Mouse (Mus musculus): ENCODE results near the gene Slc25a22.

Slc25a22 gene

DNA sequence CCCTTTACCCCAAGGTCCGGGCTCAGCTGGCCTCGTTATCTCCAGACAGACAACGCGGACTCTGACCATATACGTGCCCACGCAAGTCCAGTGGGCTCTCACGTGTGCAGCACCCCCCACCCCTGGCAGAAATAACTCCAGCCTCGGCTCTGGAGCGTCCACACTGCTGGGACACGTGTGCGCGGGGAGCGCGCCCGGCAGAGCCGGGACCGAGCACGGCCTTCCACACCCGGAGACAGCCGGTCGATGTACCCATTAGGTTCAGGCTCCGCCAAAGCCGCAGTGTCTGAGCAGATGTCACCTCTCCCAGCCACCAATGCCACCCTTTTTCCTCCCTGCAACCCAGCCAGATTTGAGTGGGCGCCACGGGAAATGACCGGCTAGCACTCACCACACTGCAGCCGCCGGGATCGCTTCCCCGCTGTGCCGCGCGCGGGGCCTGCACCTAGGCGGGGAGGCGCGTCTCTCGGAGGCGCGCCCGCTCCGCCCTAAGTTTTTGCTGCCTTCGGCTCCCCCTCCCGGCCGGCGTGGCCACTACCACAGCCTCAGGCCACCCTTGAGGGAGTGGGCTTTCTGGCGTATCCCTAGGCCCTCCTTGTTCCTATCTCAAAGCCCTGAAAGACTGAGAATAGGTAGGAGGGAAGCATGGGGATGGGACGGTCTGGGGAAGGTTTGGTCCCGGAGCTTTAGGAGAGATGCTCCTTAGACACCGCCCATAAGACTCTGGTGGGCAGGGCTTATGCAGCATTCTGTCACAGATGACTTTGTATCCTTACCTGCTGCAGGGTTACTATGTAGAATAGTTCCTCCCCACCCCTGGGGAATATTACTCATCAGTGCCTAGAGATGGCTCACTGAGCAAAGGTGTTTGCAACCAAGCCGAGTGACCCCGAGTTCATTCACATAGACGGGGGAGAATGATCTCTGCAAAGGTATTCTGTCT is at the start of gene Slc25a22:
Gene Slc25a22 (minus strand): TSS at position 715 of the 943 bp plus-strand sequence.
- peak; percentile 89 to 90 for DNase-seq

GRCm38 (mm10) chr7:141487141-141487540 is 49.4 kb upstream of the Slc25a22 start:
- DNase-seq, result no peak

- no peak for DNase-seq
Observed at GRCm38 (mm10) chr7:141486239-141486638, 48.5 kb upstream of the Slc25a22 start.

DNA sequence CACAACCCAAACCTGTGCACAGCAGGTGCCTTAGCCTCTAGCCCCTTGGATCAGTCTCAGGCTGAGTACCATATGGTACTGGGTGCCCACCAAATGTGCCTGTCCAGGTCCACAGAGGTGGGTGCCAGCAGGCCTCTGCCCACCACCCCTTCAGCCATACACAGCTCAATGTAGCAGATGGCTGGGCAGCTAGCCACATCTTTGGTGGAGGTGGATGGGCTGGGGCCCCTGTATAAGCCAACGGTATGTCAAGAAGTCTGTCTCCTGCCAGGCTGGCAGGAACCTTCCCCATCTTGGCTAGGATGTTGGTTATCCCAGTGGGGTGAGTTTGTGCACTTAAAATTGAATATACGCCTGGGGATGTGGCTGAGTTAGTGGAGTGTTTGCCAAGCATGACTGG is 47.9 kb upstream of the Slc25a22 start:
- DNase-seq, result no peak

DNA sequence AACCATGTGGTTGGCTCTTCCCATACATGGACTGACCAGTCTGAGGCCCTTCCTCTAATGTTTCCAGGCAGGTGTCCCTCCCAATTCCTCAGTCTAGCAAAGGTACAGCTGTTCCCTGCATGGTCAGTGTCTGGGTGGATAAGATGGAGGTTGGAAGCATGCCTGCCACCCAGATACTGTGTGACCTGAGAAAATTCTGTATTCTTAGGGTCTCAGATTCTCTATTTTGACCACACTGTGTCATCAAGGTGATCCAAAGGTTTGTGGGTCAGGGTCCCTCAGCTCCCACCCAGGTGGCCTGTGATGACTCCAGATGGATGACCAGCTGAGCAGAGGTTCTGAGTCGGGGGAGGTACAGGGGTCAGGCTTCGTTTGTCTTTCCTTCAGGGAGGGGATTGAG is 47.5 kb upstream of the Slc25a22 start:
- no peak for DNase-seq

GRCm38 (mm10) chr7:141484186-141485120 is 46.8 kb upstream of the Slc25a22 start:
- DNase-seq, result no peak

DNA sequence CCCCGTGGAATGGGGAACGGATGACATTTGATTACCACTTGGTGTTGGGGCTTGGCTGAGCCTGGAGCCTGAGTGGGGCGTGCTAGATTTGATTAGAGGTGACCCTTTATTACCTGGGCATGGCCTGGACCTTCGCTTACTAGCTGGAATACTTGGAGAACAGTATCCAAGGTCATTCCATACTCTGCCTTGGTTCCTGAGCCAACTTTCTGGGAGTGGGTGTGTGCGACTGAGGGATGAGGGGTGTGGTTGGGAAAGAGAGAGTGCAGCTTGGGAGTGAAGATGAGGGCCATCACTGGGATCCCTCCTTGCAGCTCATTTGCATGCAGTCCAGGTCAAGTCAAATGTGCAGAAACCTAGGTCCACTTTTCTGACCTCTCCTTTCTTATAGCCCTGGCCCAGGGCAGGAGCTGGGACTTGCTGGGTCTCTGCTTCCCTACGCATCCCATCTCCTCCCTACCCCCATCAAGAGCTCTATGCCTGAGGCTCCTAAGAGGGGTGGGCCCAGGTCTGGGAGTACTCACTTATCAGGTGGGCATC is 45.5 kb upstream of the Slc25a22 start:
- DNase-seq, result no peak

GRCm38 (mm10) chr7:141482531-141483024 is 44.9 kb upstream of the Slc25a22 start:
- no peak for DNase-seq

DNA sequence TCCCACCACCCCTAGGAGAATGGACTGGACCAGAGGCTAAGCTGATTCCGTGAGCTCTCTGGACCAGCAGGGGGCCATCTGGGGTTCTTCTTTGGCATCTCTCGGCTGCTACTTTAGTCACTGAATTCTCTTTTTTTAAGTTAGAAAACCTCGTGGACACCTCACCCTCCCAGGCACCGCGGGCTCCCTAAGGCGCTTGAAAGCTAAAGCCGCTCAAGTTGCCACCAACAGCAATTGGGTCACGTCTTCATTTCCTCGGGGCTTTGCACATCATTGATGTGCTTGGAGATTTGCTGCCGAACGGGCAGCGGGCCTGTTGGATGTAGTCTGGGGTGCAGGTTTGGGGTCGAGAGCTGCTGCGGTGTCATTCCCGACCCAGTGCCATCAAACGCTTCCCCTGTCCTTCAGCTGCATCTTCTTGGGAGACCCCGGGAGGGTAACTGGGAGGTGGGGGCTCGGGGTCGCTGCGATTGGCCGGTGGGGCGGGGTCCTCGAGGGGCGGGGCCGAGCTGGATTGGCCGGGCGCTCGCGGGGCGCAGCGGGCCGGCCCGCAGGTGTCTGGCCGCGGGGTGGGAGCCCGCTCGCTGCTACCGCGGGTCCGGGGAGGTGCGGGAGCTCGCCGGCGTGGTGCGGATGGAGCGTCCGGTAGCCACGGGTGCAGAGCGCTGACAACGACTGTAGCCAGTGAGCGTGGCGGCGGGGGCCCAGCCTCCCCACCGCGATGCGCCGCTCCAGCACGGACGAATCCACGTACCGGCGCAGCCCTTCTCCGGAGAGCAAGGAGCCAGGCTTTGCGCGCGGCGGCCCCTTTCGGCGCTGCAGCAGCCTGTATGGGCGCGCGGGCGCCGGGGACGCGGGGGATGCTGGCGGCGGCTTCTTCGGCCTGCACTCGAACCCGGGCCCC is 44.1 kb upstream of the Slc25a22 start:
- peak; percentile 66 to 67 for DNase-seq

GRCm38 (mm10) chr7:141480842-141481497 is 43.3 kb upstream of the Slc25a22 start:
- DNase-seq, result peak; percentile 78 to 79

- no peak for DNase-seq
Observed at GRCm38 (mm10) chr7:141478270-141478748, 40.6 kb upstream of the Slc25a22 start.

DNA sequence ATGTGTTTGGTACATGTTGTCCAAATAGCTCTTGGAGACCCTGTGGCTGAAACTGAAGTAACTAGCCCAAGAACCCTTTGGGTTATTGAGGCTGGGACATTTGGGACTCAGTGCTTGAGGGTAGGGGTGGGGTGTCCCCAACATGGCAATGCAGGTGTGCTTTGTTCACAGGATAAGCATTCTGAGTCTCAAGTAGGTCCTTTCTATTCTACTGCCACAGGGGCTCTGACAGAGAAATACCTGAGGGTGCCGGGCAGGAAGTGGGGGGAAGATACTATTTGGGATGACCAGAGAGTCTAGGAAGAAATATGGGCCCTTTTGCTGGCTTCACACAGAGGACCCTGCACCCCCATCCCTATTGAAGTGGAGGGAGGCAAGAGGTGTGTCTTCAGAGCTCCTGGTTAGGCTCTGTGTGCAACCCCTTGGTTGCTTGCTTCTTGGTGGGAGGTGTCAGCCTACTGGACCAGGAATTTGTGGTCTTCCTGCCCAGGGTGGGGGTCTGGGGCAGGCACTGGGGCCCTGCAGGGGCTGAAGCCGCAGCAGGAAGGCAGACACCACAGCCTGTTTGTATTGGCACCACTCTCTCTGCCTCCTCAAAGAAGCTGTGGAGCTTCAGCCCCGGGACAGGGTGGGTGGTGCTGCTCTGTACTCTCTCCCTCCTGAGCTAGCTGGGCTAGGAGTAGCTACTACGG is 40.0 kb upstream of the Slc25a22 start:
- DNase-seq, result no peak

DNA sequence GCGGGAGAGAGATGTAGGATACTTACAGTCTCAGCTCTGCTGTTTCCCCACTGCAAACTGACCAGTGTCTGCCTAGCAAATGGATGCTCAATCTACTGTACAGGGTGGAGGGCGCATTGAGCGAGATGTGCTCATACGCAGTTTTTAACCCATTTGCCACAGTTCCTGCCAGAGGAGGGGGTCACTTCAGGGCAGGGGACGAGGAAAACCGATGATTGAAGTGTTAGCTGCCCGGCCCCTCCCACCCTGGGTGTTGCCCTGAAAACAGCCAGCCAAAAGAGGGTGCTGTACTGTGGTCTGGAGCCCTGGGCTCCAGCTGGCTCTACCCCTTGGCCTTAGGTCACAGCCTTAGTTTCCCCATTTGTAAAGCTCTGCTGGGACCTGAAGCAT is 39.3 kb upstream of the Slc25a22 start:
- no peak for DNase-seq

GRCm38 (mm10) chr7:141476226-141476980 is 38.7 kb upstream of the Slc25a22 start:
- DNase-seq, result peak in 1 of 2 experiments; percentile 37

- DNase-seq, result no peak
Observed at GRCm38 (mm10) chr7:141475805-141476158, 38.1 kb upstream of the Slc25a22 start.

- peak; percentile 86 to 90 for DNase-seq
Observed at GRCm38 (mm10) chr7:141475011-141475804, 37.5 kb upstream of the Slc25a22 start, which contains the start of the genes Polr2l and Tspan4. Gene Polr2l, minus strand, starts transcription at chr7:141475132. Gene Tspan4, plus strand, starts transcription at chr7:141475240.

GRCm38 (mm10) chr7:141474160-141474559 is 36.5 kb upstream of the Slc25a22 start:
- no peak for DNase-seq

GRCm38 (mm10) chr7:141472763-141473162 is 35.1 kb upstream of the Slc25a22 start:
- DNase-seq, result no peak

- no peak for DNase-seq
Observed at GRCm38 (mm10) chr7:141472226-141472625, 34.5 kb upstream of the Slc25a22 start.

Data from B cell, adult 2 months (primary cell).